Mouse (Mus musculus): ENCODE data around the gene Cacng7. TPM values are rescaled to one million over a fixed set of nuclear protein-coding genes. Genes with fewer than 3 reads are reported as not detected.

The Cacng7 gene
- total RNA-seq, 4 experiments from 2014 or later: 3.0 to 3.6 (median 3.3) TPM

DNA sequence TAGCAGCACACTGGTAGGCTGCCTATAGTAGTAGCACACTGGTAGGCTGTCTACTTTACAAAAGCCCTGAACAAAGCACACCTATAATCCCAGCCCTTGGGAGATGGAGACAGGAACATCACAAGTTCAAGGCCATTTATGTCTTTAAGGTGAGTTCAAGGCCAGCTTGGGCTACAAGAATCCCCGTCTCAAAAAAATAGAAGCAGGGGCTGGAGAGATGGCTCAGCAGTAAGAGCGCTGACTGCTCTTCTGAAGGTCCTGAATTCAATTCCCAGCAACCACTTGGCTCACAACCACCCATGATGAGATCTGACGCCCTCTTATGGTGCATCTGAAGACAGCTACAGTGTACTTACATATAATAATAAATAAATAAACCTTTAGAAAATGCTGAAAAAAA is 12.5 kb downstream of the Cacng7 start:
- no peak for DNase-seq (ENCODE audit: low spot score)

- DNase-seq (ENCODE audit: low spot score): no peak
These were observed 14.9 kb downstream of the Cacng7 start for GRCm38 (mm10) chr7:3347366-3348287.

DNA sequence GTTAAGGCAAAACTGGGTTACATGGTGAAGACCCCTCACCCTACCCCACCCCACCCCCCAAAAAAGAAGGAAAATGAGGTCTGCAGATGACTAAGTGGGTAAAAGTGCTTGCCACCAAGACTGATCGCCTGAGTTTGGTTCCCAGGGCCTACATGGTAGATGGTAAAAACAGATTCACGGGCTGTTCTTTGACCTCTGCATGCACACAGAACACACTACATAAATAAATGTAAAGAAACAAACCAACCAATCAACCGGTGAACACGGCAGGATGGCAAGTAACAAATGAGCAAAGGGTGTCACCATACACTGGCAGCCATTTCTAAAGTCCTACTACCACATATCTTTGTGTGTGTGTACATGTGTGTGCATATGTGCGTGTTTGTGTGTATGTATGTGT is 15.6 kb downstream of the Cacng7 start:
- DNase-seq (ENCODE audit: low spot score): no peak

- DNase-seq (ENCODE audit: low spot score): no peak
These were observed 17.0 kb downstream of the Cacng7 start for GRCm38 (mm10) chr7:3349775-3350174.

DNA sequence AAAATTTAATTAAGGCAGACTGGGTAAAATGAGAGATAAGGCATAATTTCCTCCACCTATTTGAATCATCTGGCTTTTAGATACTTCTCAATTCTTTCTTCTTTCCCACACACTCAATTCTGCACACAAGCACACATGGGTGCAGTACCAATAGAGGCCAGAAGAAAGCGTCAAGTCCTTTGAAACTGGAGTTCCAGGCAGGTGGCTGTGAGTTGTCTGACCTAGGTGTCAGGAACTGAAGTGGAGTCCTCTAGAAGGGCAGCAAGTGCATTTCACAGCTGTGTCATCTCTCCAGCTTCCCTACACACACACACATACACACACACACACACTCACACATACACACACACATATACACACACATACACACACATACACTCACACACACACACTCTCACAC is 18.8 kb downstream of the Cacng7 start:
- no peak for DNase-seq (ENCODE audit: low spot score)

DNA sequence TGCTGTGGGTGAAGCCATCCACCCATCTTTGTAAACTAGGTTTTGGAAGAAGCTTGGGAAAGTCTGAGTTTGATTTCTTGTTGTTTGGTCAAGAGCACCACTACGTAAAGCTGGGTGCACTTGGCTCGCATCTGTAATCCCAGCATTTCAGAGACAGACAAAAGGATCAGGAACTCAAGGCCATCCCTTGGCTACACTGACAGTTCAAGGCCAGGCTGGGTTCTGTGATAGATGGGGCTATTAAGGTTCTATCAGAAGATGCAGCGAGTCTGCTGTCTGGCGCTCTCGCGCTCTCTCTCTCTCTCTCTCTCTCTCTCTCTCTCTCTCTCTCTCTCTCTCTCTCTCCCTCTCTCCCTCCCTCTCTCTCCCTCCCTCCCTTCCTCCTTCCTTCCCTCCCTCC is 22.1 kb downstream of the Cacng7 start:
- DNase-seq (ENCODE audit: low spot score): no peak

DNA sequence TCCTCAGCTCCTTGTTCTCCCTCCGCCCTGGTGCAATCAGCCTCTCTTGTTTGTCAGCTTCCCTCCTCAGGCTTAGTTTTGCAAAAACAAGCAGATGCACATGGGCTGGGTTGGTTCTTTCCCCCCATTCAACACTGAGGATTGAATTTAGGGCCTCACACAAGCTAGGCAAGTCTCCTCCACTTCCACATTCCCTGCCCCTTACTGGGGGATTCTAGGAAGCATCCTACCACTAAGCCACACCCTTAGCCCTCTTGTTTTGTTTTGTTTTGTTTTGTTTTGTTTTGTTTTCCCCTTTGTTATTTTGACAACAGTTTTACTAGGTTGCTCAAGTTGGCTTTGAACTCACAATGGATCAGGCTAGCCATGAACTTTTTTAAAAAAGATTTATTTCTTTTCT is 27.9 kb downstream of the Cacng7 start:
- DNase-seq (ENCODE audit: low spot score): no peak

DNA sequence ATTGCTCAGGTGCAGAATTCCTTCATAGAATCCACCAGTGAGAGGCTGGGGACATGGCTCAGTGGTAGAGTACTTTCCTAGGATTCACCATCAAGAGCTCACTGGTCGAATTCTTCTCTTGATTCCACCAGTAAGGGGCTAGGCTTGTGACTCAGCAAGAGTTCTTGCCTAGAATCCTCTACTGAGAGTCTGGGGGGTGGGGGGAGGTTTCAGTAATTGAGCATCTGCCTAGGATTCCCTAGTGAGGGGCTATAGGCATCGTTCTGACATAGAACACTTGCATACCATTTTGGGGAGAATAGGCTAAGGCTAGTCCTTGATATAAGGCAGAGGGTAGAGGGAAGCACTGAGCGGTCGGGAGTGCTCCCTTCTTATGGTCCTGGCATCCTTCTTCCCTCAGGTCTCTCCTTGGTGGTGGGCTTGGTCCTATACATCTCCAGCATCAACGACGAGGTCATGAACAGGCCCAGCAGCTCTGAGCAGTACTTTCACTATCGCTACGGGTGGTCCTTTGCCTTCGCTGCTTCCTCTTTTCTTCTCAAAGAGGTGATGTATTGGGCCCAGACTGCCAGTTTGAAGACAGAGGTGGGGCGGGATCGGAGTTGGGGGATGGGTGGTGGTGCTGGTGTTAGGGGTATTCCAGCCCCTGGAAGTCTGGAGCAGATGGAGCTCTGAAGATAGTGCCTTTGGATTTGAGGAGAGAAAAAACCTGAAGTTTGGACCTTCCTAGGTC is 33.0 kb downstream of the Cacng7 start:
- DNase-seq (ENCODE audit: low spot score): no peak

DNA sequence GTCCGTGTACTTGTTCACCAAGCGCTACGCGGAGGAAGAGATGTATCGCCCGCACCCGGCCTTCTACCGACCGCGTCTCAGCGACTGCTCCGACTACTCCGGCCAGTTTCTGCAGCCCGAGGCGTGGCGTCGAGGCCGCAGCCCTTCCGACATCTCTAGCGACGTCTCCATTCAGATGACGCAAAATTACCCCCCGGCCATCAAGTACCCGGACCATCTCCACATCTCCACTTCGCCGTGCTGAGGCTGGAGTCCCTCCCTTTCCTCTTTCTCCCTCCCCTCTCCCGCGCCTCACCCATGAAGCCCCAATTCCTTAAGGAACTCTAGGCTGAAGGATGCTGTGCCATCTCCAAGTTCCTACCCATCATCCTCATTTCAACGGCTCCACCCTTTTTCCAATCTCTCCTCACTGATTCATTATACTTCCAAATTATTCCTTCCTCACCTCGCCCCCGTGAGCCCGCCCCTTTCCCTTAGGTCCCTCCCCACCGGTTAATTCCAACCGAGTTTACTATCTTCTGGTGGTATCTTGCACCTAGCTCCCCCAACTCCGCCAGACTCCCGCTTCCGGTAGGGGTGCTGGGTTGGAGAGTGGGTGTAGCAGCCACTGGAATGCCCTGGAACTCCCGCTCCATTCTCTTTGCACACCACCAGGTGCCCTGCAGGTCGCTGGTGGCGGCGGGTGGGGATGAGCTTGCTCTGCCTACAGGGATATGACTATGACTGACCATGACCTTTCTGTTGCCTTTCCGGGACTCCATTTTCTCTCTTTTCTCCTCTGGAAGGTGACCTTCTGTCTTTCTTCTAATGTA is 34.2 kb downstream of the Cacng7 start:
- DNase-seq (ENCODE audit: low spot score): no peak

DNA sequence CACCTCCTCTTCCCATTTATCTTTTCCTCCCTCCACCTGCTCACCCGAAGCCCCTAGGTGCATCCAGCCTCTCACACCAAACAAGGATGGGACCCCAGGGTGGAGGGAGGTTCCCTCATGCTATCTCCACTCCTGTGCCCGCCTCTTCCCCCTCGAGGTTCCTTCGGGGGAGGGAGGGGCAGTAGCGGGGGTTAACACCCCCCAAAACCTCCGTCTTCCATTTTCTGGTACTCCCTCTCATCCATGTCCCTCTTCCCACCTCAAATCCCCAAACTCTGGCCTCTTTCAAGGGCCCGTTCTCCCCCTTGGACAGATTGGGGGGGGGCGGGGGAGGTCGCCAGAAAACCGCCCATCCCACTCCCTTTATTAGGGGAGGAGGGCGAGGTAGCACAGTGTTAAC is 34.8 kb downstream of the Cacng7 start:
- DNase-seq (ENCODE audit: low spot score): no peak

DNA sequence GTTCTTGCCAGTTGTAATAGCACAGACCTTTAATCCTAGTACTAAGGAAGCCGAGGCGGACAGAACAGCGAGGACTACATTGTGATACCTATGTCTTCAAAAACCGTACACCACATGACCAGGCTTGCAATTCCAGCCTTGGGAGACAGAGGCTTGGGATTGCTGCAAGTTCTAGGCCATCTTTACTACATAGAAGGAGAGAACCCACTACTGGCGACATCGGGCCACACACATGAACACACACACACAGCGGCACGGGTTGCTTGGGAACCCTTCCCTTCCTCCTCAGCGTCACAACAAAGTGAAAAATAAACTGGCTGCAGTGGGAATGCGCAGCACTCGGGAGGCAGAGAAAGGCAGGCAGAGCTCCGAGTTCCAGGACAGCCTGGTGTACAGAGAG is 35.6 kb downstream of the Cacng7 start:
- no peak for DNase-seq (ENCODE audit: low spot score)

GRCm38 (mm10) chr7:3369189-3369588 is 36.4 kb downstream of the Cacng7 start:
- no peak for DNase-seq (ENCODE audit: low spot score)

- no peak for DNase-seq (ENCODE audit: low spot score)
These were observed 37.7 kb downstream of the Cacng7 start for GRCm38 (mm10) chr7:3370407-3370806.

DNA sequence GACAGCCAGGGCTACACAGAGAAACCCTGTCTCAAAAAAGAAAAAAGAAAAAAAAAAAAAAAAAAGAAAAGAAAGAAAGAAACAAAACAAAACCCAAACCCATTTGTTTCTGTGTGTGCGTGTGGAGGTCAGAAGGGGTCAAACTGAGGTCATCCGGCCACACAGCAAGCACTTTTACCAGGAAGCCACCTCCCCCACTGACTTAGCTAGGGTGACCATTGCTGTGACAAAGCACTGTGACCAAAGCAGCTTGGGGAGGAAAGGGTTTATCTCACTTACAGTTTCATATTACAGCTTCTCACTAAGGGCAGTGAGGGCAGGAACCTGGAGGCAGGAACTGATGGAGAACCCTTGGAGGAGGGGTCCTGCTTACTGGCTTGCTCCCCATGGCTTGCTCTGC is 39.6 kb downstream of the Cacng7 start:
- no peak for DNase-seq (ENCODE audit: low spot score)

DNA sequence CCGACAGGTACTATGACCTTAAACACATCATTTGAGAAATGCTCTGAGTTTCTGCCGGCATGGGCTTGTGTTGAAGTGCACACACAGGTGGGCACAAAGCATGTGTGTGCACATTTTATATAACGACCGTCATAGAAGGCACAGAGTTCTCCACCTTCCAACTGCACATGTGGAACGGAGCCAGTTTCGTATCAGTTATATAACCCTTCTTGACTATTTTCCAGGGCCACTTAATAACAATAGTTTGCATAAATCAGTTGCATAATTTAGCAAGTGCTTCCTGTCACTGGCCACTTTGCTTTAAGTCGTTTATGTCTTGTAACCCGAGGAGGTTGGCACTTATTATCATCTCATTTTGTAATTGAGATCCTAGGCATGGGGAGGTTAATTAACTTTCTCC is 41.0 kb downstream of the Cacng7 start:
- DNase-seq (ENCODE audit: low spot score): no peak

DNA sequence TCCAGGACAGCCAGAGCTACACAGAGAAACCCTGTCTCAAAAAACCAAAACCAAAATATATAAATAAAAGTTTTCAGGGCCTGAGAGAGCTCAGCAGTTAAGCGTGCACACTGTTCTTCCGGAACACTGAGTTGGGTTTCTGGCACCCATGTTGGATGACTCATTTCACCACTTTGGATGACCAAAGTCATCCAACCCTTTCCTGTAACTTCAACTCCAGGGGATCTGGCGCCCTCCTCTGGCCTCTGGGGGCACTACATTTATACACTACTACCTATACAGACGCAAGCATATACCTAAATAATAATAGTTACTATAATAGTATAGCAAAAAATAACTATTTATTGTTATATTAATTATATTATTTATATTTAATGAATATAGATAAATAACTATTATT is 44.1 kb downstream of the Cacng7 start:
- DNase-seq (ENCODE audit: low spot score): peak; percentile 71

DNA sequence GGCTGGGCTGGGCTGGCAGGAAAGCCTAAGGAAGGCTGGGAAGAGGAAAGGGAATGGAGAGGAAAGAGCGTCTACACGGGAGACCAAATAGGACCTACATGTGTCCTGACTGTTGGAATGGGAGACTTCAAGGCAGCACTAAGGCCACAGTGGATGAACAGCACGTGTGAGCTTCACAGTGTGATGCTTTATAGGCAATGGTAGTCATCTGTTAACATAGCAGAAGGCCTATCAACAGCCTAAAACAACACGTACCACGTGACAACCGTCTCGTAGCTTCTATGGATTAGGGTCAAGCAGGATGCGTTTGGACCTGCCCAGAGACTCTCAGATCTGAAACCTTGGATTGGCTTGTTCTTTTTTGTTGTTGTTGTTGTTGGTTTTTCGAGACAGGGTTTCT is 49.4 kb downstream of the Cacng7 start:
- DNase-seq (ENCODE audit: low spot score): no peak

- DNase-seq (ENCODE audit: low spot score): no peak
These were observed 52.1 kb downstream of the Cacng7 start for GRCm38 (mm10) chr7:3384807-3385319.

DNA sequence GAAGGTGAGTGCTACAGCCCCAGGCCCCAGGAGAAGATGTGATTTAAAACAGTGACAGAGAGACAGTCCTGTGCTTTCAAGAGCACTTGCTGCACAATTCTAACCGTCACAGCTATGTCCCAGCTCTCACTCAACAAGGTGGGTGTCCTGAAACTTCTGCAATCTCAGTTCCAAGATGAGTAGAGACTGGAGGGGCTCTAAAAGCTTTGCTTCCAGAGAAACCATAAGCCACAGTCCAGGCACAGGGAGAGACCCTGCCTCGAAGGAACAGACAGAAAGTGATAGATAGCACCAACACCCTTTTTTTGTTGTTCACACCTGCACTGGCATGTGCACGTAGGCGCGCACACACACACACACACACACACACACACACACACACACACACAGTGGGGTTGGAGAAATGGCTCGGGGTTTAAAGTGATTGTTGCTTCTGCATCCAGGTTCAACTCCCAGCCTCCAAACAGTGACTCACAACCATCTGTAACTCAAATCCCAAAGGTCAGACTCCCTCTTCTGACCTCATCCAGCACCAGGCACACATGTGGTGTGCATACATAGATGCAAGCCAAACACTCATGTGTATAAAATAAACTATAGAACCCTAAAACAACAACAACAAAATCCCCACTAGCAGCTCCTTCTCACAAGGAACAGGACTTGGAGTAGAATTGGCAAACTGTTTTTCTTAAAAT is 53.4 kb downstream of the Cacng7 start:
- no peak for DNase-seq (ENCODE audit: low spot score)

DNA sequence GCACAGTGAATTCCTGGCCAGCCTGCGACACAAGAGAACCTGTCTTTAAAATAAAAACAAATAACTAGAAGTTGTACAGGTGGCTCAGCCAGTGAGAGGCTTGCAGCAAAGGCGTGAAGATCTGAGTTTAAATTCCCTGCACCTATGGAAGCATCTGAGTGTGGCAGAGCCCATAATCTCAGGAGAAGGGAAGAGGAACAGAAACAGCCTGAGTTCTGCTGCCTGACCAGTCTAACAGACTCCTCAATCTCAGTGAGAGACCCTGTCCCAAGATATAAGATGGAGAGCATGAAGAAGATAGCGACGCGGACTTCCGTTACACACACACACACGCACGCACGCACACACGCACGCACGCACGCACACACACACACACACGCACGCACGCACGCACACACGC is 55.0 kb downstream of the Cacng7 start:
- no peak for DNase-seq (ENCODE audit: low spot score)

DNA sequence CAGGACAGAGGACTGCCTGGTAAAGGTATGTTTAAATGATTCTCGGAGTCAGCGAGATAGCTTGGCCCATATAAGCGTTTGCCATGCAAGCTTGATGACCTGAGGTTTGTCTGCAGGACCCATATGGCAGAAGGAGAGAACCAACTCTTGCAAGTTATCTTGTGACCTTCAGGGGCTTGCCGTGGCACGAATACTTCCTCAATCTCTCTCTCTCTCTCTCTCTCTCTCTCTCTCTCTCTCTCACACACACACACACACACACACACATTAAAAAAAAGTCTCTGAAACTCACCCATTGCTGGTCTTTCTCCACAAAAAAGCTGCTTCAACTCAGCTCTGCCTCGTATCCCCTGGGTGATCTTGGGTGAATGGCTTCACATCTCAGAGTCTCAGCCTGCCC is 56.1 kb downstream of the Cacng7 start:
- no peak for DNase-seq (ENCODE audit: low spot score)

Data from heart, adult 8-10 months (tissue).